Mouse (Mus musculus): ENCODE data around the gene Mrps36.
"Not testable (repeated sequence)": the region's sequence is repeated elsewhere in the genome, so short reads cannot be mapped to it uniquely, and the experiment has no call there.

Gene Mrps36

DNA sequence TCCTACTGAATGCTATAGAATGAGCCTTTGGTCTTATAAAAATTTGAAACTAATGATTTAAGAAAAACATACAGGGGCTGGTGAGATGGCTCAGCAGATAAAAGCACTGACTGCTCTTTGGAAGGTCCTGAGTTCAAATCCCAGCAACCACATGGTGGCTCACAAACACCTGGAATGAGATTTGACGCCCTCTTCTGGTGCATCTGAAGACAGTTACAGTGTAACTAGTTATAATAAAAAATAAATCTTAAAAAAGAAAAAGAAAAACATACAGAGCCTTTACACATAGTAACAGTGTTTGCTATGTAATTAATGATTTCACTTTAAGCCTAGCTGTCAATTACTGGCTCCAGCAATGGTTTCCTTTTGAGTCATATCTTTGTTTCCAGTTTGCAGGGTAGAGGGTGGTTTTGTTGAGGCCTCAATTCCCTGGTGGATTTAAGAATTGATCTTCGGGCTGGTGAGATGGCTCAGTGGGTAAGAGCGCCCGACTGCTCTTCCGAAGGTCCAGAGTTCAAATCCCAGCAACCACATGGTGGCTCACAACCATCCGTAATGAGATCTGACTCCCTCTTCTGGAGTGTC, 12.9 kb downstream of the Mrps36 start:
- not testable (repeated sequence) for DNase-seq

GRCm38 (mm10) chr13:100730861-100731176, 13.6 kb downstream of the Mrps36 start, which contains the start of gene Cdk7:
TSS of gene Cdk7 (minus strand) at chr13:100730939.
- DNase-seq: peak; percentile 89

- peak; percentile 18 for DNase-seq
These were observed 14.2 kb downstream of the Mrps36 start for GRCm38 (mm10) chr13:100730153-100730860.

DNA sequence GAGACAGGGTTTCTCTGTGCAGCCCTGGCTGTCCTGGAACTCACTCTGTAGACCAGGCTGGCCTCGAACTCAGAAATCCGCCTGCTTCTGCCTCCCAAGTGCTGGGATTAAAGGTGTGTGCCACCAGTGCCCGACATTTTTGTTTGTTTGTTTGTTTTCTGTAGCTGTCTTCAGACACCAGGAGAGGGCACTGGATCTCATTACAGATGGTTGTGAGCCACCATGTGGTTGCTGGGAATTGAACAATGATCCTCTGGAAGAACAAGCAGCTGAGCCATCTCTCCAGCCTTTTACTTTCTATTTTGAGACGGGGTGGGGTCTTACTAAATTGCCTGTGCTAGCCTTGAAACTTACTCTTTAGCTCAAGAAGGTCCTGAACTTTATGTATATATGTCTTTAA, 15.9 kb downstream of the Mrps36 start:
- not testable (repeated sequence) for DNase-seq

GRCm38 (mm10) chr13:100728086-100728485, 16.4 kb downstream of the Mrps36 start:
- DNase-seq: no peak

- no peak for DNase-seq
These were observed 19.3 kb downstream of the Mrps36 start for GRCm38 (mm10) chr13:100725194-100725593.

- DNase-seq: no peak
These were observed 20.3 kb downstream of the Mrps36 start for GRCm38 (mm10) chr13:100724051-100724754.

- no peak for DNase-seq
These were observed 22.8 kb downstream of the Mrps36 start for GRCm38 (mm10) chr13:100721656-100722055.

DNA sequence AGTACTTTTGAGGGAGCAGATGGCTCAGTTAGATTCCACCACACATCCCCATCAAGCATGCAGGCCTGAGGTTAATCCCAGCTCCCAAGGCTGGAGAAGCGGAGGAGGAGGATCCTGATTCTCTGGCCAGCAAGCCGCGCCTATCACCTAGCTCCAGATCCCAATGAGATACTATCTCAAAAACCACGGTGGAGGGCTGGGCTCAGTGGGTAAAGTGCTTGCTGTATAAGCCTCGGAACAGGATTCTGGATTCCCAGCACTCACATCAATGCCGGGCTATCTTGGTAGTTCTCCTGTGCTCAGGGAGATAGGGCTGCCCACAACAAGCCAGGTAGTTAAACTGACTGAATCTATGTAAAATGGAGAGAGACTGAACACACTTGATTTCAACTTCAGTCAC, 29.0 kb downstream of the Mrps36 start:
- DNase-seq: no peak

- DNase-seq: no peak
These were observed 38.3 kb downstream of the Mrps36 start for GRCm38 (mm10) chr13:100706206-100706605.

DNA sequence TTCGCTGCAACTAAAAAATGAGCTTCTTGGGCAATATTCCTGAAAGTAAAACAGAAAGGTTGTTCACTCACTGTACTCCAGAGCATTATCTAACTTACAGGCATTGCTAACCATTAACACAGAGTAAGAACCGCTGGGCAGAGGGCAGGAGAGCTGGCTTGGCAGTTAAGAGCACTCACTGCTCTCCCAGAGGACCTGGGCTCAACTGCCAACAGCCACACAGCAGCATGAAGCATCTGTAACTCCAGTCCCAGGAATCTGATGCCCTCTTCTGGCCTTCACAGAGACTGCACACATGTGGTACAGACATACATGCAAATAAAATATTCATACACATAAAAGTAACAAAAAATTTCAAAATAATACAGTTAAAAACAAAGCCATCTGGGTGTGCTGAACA, 41.0 kb downstream of the Mrps36 start:
- no peak for DNase-seq

GRCm38 (mm10) chr13:100698866-100699265, 45.6 kb downstream of the Mrps36 start:
- DNase-seq: no peak

DNA sequence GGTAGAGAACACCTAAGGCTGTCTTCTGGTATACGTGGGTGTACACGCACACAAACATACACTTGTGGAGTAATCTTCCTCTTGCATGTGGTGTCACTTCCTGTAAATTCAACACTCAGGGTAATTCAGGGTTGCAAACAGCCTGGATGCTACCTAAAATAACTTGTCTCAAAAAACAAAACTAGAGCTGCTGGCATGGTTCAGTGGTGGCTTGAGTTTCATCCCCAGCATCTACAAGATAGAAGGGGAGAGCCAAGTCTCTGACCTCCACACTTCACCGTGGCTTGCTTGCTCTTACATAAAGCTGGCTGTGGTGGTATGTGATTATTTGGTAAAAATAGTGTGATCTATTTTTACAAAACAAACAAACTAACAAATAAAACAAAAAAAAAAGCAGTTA, 46.9 kb downstream of the Mrps36 start:
- DNase-seq: no peak

- DNase-seq: no peak
These were observed 56.9 kb downstream of the Mrps36 start for GRCm38 (mm10) chr13:100687513-100687912.
